Mouse (Mus musculus) lung, postnatal 25 days (tissue): ENCODE results near the gene Glycam1.
"Not testable (repeated sequence)": the region's sequence is repeated elsewhere in the genome, so short reads cannot be mapped to it uniquely, and the experiment has no call there.

ENCODE experiments used
- DNase-seq: peaks from one replicate; pipeline ENCODE4 v3.0.0; 2022; ENCODE audit warnings: low spot score

Gene Glycam1

DNA sequence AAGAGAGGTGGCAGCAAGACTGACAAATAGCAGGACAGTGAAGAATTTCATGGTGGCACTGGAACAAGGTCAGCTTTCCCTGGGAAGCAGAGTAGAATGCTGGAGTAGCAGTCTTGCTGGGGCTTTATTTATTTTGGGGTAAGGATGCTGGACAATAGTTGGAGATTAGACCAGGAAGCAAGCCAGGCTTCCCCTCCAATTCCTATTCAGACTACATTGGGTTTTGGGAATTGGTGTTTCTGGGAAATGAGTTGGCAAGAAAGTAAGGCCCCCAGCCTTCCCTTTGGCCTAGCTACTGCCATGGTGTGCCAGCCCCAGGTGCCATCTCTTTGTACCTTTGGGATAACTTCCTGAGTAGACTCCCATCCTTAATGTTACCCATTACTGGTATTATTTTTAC, at the start of gene Glycam1:
Gene Glycam1, minus strand, starts transcription at position 101 of the 400 bp plus-strand sequence.
- DNase-seq, result no peak

DNA sequence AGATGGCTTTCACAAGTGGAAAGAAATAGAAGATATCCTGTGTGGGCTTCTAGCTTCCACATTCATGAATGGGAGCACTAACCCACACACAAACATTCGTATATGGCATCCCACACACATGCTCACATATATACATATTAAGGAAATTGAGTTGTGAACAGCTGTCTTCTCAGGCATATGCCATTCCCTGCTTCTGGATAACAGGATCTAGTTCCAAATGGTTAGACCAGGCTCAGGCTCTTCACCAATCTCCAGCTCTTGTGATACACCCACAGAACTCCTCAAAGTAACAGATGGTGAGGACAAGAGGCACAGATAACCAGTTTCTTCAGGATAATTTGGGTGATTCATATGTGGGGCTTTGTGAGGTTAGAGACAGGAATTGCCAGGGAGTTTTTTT, 39.6 kb upstream of the Glycam1 start:
- no peak for DNase-seq

GRCm38 (mm10) chr15:103590779-103591178, 25.9 kb upstream of the Glycam1 start:
- DNase-seq, result no peak

GRCm38 (mm10) chr15:103587752-103588151, 22.9 kb upstream of the Glycam1 start:
- not testable (repeated sequence) for DNase-seq

DNA sequence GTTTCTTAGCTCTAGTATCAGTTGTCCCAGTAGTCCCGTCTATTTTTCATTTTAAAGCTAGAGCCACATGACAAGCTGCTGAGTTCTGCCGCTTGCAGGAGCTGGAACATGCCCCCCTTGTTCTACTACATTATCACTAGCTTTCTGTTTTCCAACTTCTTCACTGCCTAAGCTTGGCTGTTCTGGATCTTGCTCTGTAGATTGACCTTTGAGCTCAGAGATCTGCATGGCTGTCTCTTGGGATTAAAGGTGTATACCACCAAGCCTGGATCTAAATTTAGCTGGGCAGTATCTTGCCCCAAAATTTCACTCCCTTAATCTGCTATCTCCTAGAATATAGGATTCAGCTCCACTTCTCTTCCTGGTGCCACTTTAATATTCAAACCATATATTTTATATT, 21.0 kb upstream of the Glycam1 start:
- DNase-seq, result no peak

DNA sequence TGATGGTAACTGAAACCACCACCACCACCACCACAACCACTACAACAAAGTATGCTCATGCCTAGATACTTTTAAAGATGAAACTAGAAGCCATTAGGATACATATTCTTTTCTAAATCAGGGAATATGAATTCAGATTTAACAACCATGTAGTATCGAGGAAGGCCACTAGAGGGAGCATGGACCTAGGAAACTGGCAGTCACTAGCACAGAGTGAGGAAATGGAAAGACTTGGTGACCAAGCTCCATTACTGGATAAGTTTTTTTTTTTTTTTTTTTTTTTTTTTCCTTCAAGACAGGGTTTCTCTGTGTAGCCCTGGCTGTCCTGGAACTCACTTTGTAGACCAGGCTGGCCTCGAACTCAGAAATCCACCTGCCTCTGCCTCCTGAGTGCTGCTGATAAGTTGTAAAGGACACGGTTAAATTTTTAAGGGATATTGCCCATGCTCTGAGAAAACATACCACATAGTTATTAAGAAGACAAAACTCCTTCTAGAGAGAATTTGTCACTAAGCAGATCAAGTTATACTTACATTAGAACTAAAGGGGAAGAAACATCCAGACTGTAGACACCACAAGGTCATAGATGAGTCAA, 12.7 kb downstream of the Glycam1 start:
- peak; percentile 36 for DNase-seq

- DNase-seq, result no peak
These were observed 13.8 kb downstream of the Glycam1 start for GRCm38 (mm10) chr15:103551053-103551452.

DNA sequence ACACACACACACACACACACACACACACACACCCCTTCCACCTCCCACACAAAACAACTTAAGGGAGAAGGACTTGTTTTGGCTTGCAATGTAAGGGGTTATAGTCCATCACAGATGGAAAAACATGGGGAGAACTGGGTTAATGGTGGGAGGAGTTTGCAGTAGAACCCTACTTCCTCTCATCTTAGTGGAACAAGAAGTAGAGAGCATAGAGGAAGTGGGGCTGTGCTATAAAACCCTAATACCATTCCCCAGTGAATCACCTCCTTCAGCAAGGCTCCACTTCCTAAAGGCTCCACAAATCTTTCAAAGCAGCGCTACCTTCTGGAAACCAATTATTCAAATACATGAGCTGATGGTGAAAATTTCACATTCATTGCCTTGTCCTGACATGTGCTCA, 15.4 kb downstream of the Glycam1 start:
- no peak for DNase-seq

- no peak for DNase-seq
These were observed 16.9 kb downstream of the Glycam1 start for GRCm38 (mm10) chr15:103547983-103548382.

- DNase-seq, result no peak
These were observed 22.4 kb downstream of the Glycam1 start for GRCm38 (mm10) chr15:103542526-103542925.

DNA sequence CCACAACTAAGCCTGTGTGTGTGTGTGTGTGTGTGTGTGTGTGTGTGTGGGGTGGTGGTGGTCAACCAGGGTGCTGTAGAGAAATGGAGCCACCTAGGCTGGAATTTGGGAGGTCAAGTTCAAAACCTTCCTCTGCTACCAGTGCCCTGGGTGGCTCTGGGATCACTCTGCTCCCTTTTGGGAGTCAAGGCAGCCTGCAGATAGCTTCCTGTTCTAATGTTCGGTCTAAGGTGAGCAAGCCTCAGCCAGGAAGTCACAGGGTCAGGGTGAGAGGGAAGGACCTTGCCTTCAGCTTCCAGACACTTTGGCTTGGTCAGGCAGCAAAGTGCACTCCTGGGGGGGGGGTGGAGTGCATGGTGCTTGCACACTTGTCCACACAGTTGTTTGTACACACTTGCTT, 24.2 kb downstream of the Glycam1 start:
- DNase-seq, result no peak

DNA sequence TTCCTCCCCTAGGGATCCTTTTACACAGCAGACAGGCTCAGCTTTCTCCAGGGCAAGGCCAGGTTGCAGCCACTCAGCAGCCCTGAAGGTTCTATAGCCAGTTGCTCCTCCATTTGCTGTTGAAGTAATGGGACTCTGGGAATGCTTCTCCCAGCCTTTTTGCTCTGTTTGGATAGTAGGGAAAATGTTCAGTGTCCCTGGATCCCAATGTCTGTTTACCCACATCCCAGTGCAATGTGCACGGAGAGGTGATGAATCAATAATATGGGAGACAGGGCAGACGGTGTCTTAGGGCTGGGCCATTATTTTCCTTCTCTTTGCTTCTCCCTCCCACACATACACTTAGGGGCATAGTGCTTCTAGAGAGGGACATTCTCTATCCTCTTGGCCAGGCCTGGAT, 25.6 kb downstream of the Glycam1 start:
- DNase-seq, result no peak

DNA sequence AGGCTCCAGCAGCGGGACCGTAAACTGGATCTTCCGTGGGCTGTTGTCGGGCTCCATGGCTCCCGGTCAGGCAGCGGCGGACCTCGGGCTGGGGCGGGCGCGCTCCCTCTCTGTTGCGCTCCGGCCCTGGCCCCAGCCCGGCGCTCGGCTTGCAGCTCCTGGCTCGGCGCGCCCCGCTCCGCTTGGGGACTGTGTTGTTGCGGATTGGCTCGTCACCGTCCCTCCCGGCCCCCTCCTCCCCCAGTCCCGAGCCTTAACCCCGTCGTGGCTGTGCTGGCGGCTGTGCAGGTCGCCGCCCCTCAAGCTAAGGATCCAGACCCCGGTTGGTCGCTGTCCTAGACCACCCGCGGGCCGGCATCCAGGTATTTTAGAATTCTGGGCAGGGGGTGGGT, 27.1 kb downstream of the Glycam1 start, which contains the start of gene Ppp1r1a:
Gene Ppp1r1a, minus strand, starts transcription at position 182 of the 392 bp plus-strand sequence.
- DNase-seq, result peak; percentile 10

DNA sequence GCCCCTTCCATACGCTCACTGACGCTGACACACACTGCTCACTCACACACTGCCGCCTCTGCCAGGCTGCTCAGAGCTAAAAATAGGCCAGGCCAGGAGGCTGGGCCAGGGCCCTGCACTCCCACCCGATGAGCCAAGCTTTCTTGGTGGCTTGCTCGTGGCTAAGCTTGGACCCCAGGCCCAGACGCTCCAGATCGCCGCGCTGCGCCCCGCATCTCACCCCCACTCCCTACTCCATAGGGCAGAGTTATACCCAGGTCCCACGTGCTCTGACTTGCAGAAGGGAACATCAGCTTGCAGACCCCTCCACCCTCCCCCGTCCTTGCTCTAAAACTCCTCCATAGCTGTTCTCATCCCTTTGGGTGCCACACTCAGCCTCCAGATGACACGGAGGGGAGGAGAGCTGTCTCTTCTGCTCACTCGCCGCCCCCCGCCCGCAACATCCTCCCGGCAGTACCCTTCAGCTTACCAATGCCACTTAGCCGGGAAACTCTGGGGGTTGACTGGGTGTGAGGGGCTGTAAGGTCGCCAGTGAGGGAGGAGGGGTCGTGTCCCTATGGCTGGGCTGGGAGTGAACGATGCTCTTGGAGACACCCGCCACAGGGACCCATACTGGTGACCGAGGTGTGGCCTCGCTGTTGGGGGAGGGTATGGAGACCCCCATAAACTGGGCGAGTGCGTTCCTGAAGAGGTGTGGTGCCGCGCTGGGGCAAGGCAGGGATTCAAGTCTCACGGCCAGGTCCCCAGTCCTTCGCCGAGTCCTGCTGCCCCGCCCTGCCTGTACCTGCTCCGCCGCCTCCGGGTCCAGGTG, 27.7 kb downstream of the Glycam1 start:
- DNase-seq, result no peak

- no peak for DNase-seq
These were observed 28.4 kb downstream of the Glycam1 start for GRCm38 (mm10) chr15:103536456-103536855.

DNA sequence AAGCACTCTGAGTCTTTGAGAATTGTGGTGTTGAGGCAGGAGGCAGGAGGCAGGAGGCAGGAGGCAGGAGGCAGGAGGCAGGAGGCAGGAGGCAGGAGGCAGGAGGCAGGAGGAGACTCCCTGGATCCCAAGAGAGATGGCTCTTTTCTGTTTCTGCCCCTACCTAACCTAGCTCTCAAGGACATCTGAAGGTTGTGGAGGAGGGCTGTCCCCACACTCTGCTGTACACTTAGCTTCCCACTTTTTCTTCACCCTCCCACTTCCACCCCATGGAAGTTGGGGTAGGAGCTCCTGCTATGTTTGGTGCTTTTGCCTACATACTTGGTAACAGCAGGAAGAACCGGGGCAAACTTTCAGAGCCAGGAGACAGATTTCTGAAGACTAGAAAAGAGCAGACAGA, 29.1 kb downstream of the Glycam1 start:
- DNase-seq, result no peak

GRCm38 (mm10) chr15:103535030-103535429, 29.9 kb downstream of the Glycam1 start:
- no peak for DNase-seq

DNA sequence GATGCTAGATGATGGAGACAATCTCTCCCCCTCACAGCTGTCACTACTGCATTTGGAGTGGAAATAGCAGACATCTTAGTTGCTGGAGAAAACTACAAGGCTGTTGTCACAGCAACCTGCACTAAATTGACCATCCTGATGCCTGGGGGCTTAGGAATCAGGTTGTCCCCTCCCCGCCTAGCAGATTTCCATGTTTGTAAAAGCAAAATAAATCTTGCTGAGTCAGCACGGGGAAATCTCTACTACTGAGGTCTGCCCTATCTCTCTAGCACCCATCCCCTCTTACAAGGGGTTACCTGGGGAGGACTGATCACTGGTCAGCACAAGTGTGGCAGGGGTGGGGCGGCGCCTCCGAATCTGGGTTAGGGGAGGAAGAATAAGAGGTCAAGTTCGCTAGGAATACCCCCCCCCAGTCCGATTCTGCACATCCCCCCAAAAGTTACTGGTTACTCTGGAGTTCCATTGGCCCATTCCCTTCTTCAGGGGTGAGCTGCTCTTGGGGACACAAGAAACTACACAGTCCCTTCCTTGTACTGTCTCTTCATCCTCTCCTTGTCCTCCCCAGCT, 30.7 kb downstream of the Glycam1 start:
- DNase-seq, result no peak

DNA sequence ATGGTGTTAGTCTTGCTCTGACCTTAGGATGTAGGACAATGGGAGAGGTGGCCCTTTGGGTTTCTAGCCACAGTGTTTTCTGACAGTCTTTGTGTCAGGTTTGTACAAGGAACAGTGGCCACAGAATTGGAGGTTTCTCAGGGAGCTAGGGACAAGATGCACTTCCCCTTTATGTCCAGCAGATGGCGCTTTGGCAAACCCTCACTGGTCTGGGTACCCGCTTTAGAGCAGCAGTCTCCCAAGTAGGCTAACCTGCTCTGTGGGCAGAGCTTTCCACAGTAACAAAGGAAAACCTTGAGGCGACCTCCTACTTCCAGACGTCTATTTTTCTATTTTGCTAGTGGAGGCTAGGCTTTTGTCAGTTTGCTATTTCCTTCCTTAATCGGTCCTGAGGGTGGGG, 34.5 kb downstream of the Glycam1 start:
- peak; percentile 51 for DNase-seq

DNA sequence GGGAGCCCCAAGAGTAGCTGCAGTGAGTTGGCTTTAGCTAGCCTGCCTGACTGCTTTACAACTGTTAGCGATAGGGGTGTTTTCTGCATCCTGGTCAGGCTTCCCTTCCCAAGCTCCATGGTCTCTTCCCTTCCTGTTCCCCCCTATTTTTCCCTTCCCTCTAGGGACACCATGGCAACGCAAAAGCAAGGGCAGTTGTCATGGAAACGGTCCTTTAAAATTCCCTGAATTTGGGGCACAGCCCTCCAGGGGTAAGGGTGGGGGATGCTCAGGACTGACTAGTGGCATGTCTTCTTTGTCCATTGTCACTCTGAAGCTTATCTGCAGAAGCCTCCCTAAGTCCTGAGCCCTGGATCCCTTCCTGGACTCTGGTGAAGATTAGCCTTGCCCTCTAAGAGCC, 41.7 kb downstream of the Glycam1 start:
- no peak for DNase-seq

GRCm38 (mm10) chr15:103522458-103523099, 42.3 kb downstream of the Glycam1 start:
- DNase-seq, result peak; percentile 48
